Mouse (Mus musculus) spleen, adult 2 months (tissue): ENCODE results near the gene Rasal2. TPM values are rescaled to one million over a fixed set of nuclear protein-coding genes. Genes with fewer than 3 reads are reported as not detected.

Source experiments
- DNase-seq, 2 experiments: peaks; one replicate each; pipeline versions ENCODE4 v3.0.0 to v3.0.0-alpha.2; 2012 to 2021; ENCODE audit warnings: low spot score in 2 of 2, low read depth in 1 of 2
- H3K27ac ChIP-seq: fragments of 200-500 bp; 2 replicates; pipeline ENCODE4 v1.5.1; 2012; ENCODE audit warnings: low read length, inconsistent platforms; ENCODE audit not compliant: insufficient read depth
- H3K27me3 ChIP-seq: fragments of 200-500 bp; 2 replicates; pipeline ENCODE4 v1.6.1; 2012; ENCODE audit warnings: mild to moderate bottlenecking, moderate library complexity, low read length, inconsistent platforms; ENCODE audit not compliant: control insufficient read depth, insufficient read depth
- H3K36me3 ChIP-seq: fragments of 200-500 bp; 2 replicates; pipeline ENCODE4 v1.6.1; 2012; ENCODE audit warnings: mild to moderate bottlenecking, low read length, inconsistent platforms; ENCODE audit not compliant: control insufficient read depth, insufficient read depth
- H3K4me1 ChIP-seq: fragments of 200-500 bp; 2 replicates; pipeline ENCODE4 v1.6.1; 2011; ENCODE audit warnings: inconsistent platforms; ENCODE audit not compliant: control insufficient read depth, insufficient read depth, insufficient read length
- H3K4me3 ChIP-seq: fragments of 200-500 bp; 2 replicates; pipeline ENCODE4 v1.5.1; 2011; ENCODE audit warnings: mild to moderate bottlenecking, inconsistent platforms; ENCODE audit not compliant: insufficient read depth, insufficient read length; ENCODE audit errors: extremely low read depth
- CTCF ChIP-seq: fragments of 200-500 bp; IDR thresholded peaks from 2 replicates; pipeline ENCODE4 v1.5.1; 2011; ENCODE audit warnings: mild to moderate bottlenecking, inconsistent platforms; ENCODE audit not compliant: insufficient read depth, insufficient read length, insufficient replicate concordance; ENCODE audit errors: extremely low read depth
- POLR2A ChIP-seq: fragments of 200-500 bp; IDR thresholded peaks from 2 replicates; pipeline ENCODE4 v1.6.1; 2011; ENCODE audit warnings: low read depth, low read length, inconsistent platforms
- WGBS: fragments of 180-500 bp; shearing (Covaris S2); methylation state at CpG from one replicate; pipeline ENCODE4 v1.1.7; 2018; 5-methylcytosine and 5-hydroxymethylcytosine counted together
- polyA plus RNA-seq: library from polyadenylated mRNA; depleted of rRNA; stranded (reverse); fragments of >200 nt; gene quantifications from 2 replicates; pipeline ENCODE4 v1.2.3, GENCODE M21; 2012

The Rasal2 gene
- polyA plus RNA-seq, 1 experiment, result 1.1 TPM

- no peaks in the 10 kb centered on the region for H3K36me3 ChIP-seq
- no peak for DNase-seq
- no peaks in the 10 kb centered on the region for H3K27me3 ChIP-seq
- no peak overlapping the region for H3K4me3 ChIP-seq
- H3K4me1 ChIP-seq, result no peaks in the 10 kb centered on the region
- 88% methylated on average over 5 of the region's 5 CpGs for WGBS
- no peak overlapping the region for H3K27ac ChIP-seq
- no peak for TF ChIP-seq POLR2A
- TF ChIP-seq CTCF, result no peak
These were observed 40.6 kb upstream of the Rasal2 start for GRCm38 (mm10) chr1:157452759-157453549.

DNA sequence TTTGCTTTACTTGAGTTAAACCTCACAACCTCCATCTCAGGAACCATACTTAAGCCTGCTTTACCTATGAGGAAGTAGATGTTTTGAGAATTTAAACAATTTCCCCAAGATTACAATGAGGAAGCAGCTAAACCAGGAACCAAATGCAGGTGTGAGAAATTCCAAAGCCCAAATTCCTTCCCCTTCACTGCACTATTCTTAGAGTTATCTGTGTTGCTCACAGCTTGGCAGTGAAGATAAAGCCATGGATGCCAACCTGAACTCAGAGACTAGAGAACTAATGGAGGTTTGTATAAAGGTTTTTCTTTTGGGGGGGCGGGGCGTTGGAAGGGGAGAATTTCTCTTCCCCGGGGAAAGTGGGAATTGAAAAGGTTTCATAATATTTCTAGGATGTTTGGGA is 39.9 kb upstream of the Rasal2 start:
- no peaks in the 10 kb centered on the region for H3K36me3 ChIP-seq
- H3K27ac ChIP-seq, result no peak overlapping the region
- 79% methylated on average over 3 of the region's 3 CpGs for WGBS
- no peak for DNase-seq
- TF ChIP-seq CTCF, result no peak
- TF ChIP-seq POLR2A, result no peak
- H3K4me3 ChIP-seq, result no peak overlapping the region
- H3K4me1 ChIP-seq, result no peaks in the 10 kb centered on the region
- H3K27me3 ChIP-seq, result no peaks in the 10 kb centered on the region

DNA sequence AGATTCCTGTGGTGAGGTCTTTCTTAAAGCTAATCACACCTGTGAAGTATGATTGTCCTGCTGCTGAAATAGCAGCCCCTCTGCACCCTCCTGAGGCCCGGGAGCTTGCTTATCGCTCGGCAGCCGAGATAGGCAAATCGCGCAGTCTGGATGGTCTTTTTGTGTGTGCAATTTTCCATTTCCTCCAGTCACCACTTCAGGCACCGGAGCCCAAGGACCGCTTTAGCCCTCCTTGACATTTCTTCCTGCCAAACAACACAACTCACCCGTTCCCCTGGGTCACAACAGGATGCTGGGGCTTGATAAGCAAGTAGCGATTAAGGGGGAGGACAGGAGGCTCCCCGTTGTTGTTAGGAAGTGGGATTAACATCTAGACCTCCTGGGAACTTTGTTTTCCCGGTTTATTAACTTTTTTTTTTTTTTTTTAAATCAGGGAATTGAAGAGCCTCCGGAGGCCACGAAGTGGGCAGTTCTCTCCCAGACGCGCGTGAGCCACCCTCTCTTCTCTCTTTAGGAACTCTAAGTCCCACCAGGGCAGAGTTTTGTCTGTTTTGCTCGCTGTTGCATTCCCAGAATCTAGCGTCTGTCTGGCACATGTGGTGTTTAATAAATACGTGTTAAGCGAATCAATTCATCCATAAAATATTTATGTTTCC is 37.7 kb upstream of the Rasal2 start:
- Histone ChIP-seq H3K27ac (no peak overlapping the region), H3K27me3 (no peaks in the 10 kb centered on the region), H3K4me3 (no peak overlapping the region), H3K36me3 (no peaks in the 10 kb centered on the region), H3K4me1 (no peaks in the 10 kb centered on the region)
- TF ChIP-seq POLR2A, result no peak
- no peak for TF ChIP-seq CTCF
- WGBS, result 37% methylated on average over 21 of the region's 21 CpGs
- DNase-seq, result no peak

DNA sequence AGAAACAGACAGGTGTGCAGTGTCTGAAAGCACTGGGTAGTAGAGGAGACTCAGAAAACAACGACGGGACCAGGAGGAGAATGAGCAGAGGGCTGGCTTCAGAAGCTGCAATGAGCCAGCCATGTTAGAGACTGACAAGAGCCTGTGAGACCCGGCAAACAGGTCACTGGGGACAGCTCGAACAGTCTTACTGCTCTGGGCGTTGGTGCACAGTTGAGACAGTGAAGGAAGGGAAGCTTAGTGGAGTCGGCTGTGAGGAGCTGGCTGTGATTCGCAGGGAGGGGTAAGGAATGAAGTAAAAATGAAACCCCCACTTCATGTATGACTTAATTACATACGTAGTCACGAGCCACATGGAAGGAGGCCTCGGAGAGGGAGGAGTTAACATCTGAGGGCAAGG is 37.1 kb upstream of the Rasal2 start:
- no peaks in the 10 kb centered on the region for H3K27me3 ChIP-seq
- H3K27ac ChIP-seq, result 0 out of 2 replicates have a peak overlapping the region, but pooled peaks have one; percentile 3
- H3K4me1 ChIP-seq, result no peaks in the 10 kb centered on the region
- TF ChIP-seq CTCF, result no peak
- TF ChIP-seq POLR2A, result no peak
- H3K4me3 ChIP-seq, result no peak overlapping the region
- H3K36me3 ChIP-seq, result no peaks in the 10 kb centered on the region
- WGBS, result 46% methylated on average over 10 of the region's 10 CpGs
- no peak for DNase-seq

- Histone ChIP-seq H3K27ac (no peak overlapping the region), H3K4me3 (no peak overlapping the region), H3K36me3 (no peaks in the 10 kb centered on the region), H3K4me1 (no peaks in the 10 kb centered on the region), H3K27me3 (no peaks in the 10 kb centered on the region)
- no peak for DNase-seq
- TF ChIP-seq CTCF (no peak), POLR2A (no peak)
- WGBS, result 65% methylated on average over 5 of the region's 5 CpGs
These were observed 36.4 kb upstream of the Rasal2 start for GRCm38 (mm10) chr1:157448805-157449188.

DNA sequence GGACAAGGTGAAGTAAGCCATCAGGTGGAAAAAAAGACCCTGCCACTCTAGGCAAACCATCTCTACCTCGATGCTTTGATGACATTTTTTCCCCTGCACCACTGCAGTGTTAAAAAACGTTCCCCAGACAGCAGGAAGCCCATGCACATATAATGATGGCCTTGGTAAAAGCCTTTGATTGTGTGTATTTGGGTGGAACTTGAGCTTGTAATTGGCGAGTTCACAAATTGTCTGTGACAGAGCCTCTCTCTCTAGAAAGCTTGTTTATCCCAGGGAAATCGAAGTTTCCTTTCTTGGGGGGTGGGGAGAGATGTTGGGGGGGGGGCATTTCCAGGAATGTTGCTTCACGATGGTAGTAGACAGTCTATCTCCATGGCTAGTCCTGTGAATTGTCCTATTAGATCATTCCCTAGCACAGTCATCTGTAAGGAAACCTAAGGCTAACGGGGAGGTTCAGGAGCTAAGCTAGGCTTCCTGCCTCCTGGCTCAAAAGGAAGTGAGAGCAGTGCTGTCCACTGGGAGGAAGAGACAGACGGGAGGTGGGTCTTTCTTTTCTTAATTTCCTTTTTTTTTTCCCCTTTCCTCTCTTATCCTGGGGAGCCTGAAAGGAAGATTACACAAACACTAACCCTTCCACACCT is 35.9 kb upstream of the Rasal2 start:
- WGBS, result 35% methylated on average over 7 of the region's 7 CpGs
- Histone ChIP-seq H3K36me3 (no peaks in the 10 kb centered on the region), H3K4me1 (no peaks in the 10 kb centered on the region), H3K4me3 (no peak overlapping the region), H3K27me3 (no peaks in the 10 kb centered on the region), H3K27ac (no peak overlapping the region)
- no peak for DNase-seq
- TF ChIP-seq CTCF, result no peak
- no peak for TF ChIP-seq POLR2A
